Mouse (Mus musculus) left cerebral cortex, adult 9 months (tissue): ENCODE measurements around the gene Prnp.

ENCODE experiments used
- DNase-seq, 2 experiments: peaks; one replicate each; pipeline ENCODE4 v3.0.0; 2022; ENCODE audit warnings: low spot score in 2 of 2

Gene Prnp

DNA sequence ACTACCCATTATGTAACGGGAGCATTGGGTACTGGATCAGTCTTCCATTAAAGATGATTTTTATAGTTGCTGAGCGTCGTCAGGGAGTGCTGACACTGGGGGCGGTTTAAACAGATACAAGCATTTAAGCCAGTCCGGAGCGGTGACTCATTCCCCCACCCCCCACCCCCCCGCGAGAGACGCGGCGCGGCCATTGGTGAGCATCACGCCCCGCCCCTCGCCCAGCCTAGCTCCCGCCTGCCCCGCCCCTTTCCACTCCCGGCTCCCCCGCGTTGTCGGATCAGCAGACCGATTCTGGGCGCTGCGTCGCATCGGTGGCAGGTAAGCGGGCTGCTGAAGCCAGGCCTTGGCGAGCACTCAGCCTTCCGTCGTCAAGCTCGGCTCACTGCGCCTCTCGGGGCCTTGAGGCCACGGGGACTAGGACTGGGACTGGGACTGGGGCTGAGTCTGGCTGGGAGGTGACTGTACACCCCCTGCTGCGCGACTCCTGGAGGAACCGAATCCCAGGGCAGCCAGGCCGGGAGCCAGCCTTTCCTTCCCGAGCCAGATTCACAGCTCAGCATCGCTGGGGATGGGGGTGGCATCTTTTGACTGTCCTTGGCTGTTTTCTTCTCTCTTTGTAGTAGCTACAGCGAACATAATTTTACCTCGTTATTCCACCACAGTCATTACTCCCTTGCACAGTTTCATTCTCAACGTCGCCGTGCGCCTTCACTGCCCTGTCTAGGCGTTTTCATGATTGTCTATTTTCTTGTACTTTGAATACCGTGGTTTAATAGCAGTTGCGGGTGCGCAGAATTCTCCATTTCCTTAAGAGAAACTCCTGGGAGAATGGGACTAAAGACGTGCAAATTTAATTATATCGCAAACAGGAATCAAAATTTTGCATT lies at the start of gene Prnp, which contains the start of gene Prn:
TSS of gene Prnp (plus strand) at position 246 of the 890 bp plus-strand sequence.
TSS of gene Prn (plus strand) at position 275 of the 890 bp plus-strand sequence.
- peak; percentile 70 to 87 for DNase-seq

DNA sequence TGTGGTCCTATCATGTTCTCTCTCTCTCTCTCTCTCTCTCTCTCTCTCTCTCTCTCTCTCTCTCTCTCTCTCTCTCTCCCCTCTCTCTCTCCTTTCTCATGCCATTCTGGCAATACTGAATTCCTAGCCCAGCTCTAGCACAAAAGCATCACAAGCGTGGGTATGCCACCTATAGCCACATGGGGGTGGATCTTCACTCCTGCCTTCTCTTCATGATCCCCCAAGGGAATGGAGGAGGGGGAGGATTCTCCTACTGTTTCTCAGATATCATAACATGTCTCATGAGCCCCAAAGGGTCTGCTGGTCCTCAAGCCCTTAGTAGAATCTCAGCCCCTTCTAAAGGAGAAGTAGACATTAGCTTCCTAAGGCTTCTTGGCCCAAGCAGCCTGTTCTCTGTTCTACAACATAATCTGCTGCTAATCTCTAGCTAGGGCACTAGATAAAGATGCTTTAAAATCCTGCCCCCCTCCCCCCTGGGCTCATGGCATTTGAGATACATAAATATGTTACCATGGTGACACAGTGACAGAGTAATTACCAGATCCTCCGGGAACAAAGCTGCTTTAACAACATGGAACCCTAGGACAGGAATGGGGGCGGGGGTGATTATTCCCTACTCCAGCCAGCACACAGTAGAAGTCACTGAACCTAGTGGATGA lies 47.0 kb upstream of the Prnp start:
- DNase-seq, result no peak

DNA sequence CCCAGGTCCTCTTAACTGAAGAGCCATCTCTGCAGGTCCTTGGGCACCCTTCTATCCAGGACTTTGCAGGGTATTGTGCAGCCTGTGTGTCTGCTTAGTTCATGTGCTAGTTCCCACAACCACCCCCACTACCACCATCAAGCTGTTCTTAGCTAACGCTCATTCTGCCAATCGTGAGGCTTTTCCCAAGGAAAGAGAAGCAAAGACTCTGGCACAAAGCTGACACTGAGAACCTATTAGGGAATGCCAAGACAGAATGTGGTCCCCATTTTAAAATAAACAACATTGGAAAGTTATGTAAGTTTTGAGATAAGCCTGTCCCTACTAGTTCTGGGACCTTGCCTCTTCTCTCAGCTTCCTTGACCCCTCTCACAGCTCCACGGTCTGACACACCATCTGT lies 46.3 kb upstream of the Prnp start:
- DNase-seq, result no peak

DNA sequence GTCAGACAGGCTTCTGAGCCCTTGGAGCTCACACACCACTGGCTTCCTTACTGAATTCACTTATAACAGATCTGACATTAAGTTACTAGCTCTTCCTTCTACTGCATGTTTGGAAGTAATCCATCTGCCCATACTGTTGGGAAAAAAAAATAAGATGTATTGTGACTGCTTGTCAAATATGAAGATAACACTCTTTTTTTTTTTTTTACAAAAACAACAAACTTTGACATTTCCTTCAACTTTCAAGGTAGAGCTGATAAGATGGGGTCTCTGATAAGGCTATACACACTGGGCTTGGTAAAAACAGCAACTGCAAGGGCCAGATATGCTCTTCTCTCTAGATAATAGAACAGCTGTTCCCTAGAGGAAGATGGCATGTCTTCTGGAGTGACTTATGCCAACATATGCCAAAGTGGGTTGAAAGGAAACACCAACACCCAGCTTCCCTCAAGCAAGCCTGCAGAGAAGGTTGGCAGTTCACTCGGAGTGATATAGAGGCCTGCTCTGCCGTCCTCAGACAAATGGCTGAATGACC lies 45.4 kb upstream of the Prnp start:
- DNase-seq, result no peak

DNA sequence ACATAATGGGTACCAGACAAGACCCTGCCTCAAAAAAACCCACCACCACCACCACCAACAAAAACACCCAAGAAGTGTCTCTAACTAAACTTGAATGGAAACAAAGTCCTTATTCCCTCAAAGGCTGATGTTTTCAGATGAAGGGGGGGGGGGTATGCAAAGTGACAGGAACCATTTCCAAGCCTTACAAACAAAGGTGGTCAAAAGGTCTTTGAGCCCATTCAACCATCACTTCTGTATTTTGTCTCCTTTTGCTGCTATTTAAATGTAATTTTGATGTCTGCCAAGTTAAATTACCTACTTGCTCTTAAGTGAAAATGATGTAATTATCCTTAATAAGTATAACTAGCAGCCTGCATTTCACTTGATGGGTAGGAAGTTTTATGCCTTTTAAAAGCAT lies 43.1 kb upstream of the Prnp start:
- DNase-seq, result no peak

DNA sequence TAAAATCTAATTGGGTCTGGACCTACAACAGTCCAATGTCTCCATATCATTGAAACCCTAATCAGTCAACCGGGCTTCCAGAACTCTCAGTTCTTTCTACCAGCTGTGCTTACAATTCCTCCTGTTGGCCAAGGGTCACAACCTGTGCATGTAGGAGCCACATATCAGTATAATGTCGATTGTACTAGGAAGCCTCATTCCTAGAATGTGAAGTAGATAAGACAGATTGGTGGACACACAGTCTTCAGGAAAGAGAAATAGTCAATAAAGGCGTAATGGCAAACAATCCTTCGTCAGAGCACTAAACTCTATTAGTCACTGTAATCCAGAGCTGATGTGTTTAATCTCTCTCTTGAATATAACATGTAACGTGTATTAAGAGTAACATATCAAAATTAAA lies 40.7 kb upstream of the Prnp start:
- DNase-seq, result no peak

DNA sequence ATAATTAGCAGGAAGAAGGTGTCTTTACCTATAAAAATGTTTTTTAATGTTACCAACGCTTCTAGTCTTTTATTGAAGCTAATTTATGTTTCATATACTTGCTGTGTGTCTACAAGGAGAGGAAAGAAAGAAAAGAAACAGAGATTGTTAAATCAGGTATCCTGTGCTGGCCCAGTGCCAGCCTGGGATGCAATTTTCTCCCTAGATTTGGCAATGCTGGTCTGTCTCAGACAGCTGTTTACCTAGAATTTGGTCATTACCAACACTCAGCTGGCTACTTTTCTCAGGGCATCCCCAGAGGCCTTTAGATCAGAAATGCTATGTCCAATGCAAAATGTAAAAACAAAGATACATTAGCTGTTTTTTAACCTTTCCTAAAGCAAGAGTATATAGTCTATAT lies 36.4 kb upstream of the Prnp start:
- no peak for DNase-seq

DNA sequence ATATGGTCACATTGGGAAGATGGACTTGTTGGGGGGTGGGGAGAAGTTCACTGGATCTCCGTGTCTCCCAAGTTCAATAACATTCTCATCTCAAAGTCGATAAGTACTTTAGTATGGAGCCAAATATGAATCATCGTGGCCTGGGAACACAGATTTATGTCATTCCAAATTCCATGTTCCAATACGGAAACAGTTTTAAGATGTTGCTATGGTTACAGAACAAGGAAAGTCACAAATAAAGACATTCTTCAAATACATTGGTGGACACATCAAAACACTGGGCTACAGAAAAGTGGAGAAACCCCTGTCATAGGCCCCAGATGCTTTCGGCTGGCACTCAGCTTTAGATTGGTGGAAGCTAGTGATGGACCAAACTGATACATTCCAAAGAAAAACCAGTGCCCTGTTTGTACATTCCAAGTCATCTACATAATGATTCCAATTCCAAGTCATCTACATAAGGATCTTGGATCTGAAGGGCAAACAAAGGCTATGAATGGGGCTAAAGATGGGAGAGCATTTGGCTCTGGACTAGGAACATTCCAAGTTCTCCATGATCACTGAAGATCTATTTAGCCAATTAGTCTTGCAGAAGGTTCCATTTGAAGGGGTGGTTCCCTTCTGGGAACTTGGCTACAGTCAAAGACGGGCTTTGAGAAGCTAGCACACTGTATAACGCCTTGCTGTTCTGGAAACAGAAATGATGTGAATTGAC lies 33.0 kb upstream of the Prnp start:
- no peak for DNase-seq

DNA sequence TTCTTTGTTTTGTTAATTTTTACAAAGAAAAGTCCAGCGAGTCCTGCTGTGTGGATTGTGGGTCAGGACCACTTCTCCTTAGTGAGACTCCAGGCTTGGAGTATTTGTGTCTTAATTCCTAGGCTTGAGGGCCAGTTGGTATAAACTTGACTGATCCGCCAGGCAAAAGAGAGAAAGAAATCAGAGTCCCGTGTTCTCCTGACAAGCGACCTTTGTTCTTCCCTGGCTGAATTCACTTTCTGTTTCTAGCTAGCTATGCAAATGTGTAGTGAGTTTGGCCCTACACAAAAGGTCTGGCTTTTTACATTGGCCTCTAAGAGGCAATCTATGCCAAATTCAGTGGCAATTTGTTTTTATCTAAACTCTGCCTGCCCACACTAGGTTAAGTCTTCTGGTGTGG lies 28.0 kb upstream of the Prnp start:
- DNase-seq, result no peak

DNA sequence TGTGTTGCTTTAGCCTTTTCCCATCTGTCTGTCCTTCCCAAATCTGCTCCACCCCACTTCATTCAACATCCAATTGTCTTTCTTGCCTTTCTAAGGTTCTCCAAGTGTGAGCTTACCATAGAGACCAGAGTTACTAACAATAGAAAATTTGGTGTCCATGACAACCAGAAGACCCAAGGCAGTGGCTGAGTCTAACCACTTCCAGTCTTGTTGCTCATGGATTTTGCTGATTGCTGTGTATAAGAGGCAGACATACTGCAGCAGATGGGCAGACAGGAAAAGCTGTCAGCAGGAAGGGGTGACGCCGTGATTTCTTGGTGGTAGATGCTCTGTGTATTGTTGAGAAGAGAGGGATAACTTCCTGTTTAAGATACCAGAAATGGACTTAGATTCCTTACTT lies 26.6 kb upstream of the Prnp start:
- DNase-seq, result peak; percentile 59 to 66

DNA sequence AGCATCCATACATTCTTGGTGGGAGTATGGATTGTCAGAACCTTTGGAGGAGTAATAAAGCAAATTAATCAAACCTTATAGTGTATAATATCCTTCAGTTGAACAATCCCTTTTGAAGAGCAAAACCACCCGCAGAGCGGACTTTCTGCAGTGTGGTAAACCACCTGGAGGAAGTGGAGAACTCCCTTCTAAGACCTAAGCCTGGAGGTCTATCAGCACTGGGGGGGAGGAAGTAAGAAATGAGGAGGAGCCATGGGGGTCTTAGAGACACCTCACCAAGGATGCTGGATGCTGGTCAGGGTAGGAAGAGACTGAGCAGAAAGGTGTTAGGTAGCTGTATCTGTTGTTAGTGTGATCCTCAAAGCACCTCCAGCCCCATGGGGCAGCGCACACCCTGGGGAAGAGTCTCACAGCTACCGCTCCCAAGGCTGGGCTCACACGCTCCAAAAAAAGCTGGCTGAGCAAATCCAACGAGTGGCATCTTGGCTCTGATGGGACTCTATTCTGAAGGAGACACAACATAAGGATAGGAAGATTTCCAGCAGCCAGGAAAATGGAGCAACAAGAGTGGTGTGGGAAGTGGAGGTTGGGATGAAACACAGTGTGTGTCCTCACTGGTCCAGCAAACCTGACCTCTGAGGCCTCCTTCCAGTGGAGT lies 23.1 kb upstream of the Prnp start:
- DNase-seq, result no peak

DNA sequence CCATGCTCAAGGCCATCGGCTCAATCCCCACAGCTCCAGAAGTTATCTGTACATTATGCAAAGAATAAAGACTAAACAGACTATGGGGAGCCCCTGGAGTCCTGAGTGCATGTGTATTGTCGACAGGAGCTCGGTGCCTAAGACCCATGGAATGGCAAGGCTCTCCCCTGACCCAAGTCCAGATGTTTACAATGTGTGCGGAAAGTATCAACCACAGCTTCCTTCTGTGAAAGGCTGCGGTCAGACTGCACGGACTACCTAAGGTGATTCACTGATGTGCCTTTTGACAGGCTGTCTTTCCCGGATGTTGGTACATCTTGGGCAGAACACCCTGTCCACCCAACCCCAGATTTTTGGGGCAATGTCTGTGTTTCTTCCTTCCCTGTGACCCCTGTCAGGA lies 21.5 kb upstream of the Prnp start:
- DNase-seq, result no peak

DNA sequence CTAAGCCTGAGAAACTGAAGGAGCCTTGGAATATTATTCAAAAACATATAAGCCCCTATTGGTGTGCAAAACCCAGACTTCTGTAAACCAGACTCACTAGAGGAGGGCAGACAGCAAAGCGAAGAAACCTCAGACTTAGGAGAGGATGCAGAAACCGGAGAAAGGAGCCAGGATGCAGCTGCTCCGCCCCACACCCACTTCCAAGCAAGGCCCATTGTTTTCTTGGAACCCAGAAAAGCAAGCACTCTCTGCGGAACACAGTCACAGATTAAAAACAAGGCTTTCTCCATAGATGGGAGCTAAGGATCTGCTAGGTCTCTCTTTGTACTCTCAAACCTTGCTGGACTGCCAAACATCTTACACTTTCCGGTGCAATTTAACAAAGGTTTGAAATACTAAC lies 17.2 kb upstream of the Prnp start:
- DNase-seq, result no peak

DNA sequence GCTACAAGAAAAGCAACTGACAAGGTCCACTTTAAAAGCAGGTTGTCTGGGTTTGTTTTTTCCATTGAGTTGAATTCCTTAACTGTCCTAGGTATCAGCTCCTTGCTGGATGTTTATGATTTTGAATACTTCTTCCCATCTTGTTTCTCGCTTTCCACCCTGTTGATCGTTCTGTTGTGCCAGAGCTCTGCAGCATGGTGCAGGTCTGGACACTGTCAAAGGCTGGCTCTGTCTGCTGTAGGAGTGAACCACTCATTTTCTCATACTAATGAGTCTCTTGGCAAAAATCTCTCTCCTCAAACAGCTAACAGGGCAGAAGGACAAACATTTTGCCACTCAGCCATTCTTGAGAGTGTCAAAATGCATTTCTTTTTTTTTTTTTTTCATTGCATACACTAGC lies 14.6 kb upstream of the Prnp start:
- DNase-seq, result no peak

DNA sequence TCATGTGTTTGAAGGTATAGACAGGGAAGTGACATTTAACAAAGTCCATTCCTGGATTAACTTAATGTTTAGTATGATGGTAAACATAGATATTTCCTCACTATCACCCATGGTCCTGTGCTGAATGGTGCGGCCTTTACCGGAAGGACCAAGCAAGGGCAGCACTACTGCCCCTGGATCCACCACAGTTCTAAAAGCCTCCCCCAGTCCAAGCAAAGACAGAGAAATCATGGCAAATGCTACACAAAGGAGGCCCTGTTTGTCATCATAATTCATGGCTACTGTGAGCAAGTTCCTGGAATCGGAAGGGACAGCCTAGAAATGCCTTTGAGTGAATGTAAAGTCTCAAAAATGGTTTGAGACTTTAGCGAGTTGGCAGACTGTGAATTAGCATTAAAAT lies 13.7 kb upstream of the Prnp start:
- DNase-seq, result no peak

DNA sequence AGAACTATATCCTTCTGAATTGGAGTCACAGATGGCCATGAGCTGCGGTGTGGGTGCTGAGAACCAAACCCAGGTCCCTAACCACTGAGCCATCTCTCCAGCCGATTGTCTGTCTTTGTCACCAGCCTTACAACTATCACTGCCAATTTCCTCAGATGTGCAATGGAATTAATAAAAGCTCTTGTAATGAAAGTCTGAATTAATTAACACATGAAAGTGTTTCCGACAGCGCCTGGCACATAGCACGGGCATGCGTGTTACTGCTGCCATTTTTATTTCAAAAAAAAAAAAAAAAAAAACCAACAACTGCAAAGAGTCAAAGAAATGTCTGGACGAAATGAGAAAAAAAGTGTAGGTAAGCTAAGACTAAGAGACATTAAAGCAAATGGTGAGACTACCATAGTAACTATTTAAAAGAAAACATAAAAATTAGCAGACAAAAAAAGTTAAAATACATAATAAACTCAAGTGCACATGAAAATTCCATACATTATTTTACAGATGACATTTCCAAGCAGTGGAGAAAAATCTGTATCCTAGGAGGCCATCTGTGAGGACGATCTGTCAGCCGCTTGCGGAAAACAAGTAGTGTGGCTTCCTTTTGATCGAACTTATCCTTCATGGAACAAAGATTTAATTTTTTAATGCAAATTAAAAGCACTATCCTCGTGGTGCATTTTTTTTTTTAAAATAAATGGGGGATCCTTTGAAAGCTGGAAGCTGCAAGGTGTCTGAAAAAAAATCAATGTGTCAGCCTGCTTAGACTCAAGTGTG lies 12.2 kb upstream of the Prnp start:
- DNase-seq, result no peak

DNA sequence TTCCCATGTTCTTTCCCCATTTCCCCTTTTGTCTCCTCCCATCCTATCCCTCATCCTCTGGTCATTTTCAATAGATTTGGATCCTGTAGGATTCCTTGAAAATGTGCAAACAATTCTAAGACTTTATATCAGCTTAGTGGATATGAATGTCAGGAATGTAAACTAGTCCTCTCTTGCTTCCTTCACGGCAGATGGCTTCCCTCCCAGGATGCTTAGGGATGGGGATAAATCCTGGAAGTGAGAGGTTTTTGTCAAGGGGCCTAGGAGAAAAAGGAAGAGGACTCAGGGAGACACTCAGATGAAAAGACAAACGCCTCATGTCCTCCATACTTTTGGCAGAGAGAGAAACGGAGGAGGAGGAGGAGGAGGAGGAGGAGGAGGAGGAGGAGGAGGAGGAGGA lies 7.3 kb upstream of the Prnp start:
- no peak for DNase-seq

DNA sequence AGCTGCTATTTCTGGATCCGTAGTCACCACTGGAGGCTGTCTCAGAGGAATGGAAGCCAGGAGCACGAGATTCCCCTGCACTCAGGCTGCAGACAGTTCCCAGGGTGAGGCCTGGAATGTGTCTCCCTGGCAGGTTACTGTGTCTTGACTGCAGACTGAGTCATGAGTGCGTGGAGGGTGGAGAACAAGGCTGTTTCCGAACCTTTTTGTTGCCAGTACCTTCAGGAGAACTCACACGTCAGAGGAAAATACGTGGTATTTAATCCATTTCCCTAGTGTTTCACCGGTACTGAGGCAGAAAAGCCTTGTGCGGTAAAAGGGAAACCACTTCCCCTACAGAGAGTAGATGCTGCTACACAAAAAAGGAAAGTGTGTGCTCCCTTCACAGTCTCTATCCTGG lies 6.9 kb upstream of the Prnp start:
- no peak for DNase-seq

DNA sequence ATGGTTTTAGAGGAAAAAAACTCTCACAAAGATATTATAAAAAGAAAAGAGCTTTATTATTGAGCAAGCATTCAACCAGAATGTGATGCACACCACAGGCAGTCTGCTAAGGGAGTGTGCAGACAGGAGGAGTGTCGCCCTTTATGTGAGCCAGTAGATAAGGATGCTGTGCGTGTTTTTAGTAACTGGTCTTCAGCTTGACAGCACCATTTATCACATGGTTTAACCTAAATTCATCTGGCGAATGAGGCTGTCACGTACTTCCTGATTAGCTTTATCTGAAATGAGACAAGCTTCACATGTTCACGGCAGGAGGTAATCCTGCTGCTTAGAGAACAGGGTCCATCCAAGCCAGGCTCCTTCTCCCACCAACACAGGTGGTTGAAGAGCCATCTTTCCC lies 4.7 kb upstream of the Prnp start:
- no peak for DNase-seq

DNA sequence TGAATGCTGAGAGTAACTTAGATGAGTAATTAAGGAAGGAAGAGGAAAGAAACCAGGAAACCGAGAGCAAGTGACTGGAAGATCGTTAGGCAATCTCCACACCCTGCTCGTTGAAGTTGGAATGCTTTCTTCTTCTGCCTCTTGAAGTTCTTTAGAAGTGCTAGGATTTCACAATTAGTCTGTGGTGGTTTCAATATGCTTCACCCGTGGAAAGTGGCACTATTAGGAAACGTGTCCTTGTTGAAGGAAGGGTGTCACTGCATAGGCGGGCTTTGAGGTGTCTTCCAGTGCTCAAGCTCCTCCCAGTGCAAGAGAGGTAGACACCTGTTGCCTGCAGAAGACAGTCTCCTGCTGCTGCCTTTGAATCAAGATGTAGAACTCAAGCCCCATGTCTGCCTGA lies 4.0 kb upstream of the Prnp start:
- DNase-seq, result no peak

DNA sequence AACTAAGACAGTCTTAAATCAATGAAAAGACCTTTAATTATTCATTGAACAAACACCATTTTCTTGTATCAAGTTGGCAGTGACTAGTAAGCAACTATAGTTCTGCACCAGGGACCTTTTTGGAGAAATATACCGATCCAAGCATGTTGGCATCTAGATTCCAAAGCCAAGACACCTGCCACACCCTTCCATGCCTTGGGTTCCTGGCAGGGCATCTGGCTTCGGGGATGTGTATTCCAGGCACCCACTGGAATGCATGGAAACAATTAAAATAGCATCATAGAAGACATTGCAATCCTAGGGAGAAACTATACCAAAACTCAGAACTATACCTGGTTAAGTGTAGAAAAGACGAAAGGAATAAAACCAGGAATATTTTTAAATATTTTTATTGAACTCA lies 3.5 kb upstream of the Prnp start:
- no peak for DNase-seq
